Comparison of ENCODE assay signal across 7 mouse cellular contexts in genomic region chr3:82725546-82725945, GRCm38 (mm10).
DNase-seq lines count a peak whose midpoint lies in the region; ATAC-seq and TF ChIP-seq lines count a peak whose summit lies in the region.

No protein-coding gene starts in this region.

- ATAC-seq in forebrain, embryonic 11.5 days (replicated peaks; ENCODE audit: low FRiP score), result peak; percentile 30

- H3K4me3 ChIP-seq in C2C12 (ENCODE audit: insufficient read depth, poor library complexity, severe bottlenecking), result no peak overlapping the region
- no peak overlapping the region for H3K4me3 ChIP-seq in forebrain, embryonic 11.5 days (ENCODE audit: low read depth, low read length)

- H3ac ChIP-seq in C2C12 (ENCODE audit: control insufficient read depth, insufficient read length, low read depth), result no peak overlapping the region

- no peaks in the 10 kb centered on the region for H3K9me3 ChIP-seq in forebrain, embryonic 11.5 days (ENCODE audit: control insufficient read depth, low read length)

- no peak overlapping the region for H3K27ac ChIP-seq in forebrain, embryonic 11.5 days (ENCODE audit: low read depth, low read length)

- TF ChIP-seq CTCF in C2C12 (IDR thresholded peaks at IDR 0.05; ENCODE audit: control insufficient read depth, insufficient read depth, insufficient read length), result peak; percentile 52

- no peaks in the 10 kb centered on the region for H3K4me1 ChIP-seq in forebrain, embryonic 11.5 days (replicated peaks; ENCODE audit: control insufficient read depth, insufficient read depth, low read length)

- no peaks in the 10 kb centered on the region for H3K79me3 ChIP-seq in C2C12 (ENCODE audit: low read depth)

- peak; percentile 39 for DNase-seq in 416B (ENCODE audit: low read depth)
- peak; percentile 40 for DNase-seq in brain, adult 2 months (ENCODE audit: low read depth, low spot score)
- peak; percentile 80 for DNase-seq in forebrain, embryonic 11.5 days (ENCODE audit: low spot score)
- peak; percentile 75 to 79 for DNase-seq in kidney, postnatal 4 days
- DNase-seq in lung, postnatal 36 days, result peak; percentile 28
- peak; percentile 2 for DNase-seq in splenic B cell, adult 2 months (ENCODE audit: low read depth, low spot score)

- 31% methylated on average over 3 of the region's 3 CpGs for WGBS in forebrain, embryonic 11.5 days

- no peaks in the 10 kb centered on the region for H3K36me3 ChIP-seq in C2C12 (ENCODE audit: control insufficient read depth, insufficient read depth)
- no peaks in the 10 kb centered on the region for H3K36me3 ChIP-seq in forebrain, embryonic 11.5 days (ENCODE audit: control insufficient read depth, insufficient read depth, low read length)
- H3K36me3 ChIP-seq in splenic B cell, adult 2 months (ENCODE audit: control insufficient read depth, insufficient read depth, low read length, poor library complexity, severe bottlenecking), result no peaks in the 10 kb centered on the region

- H3K79me2 ChIP-seq in C2C12 (ENCODE audit: control insufficient read depth, insufficient read depth), result no peaks in the 10 kb centered on the region

- H3K4me2 ChIP-seq in forebrain, embryonic 11.5 days (ENCODE audit: low read depth, low read length, severe bottlenecking), result no peak overlapping the region

- no peaks in the 10 kb centered on the region for H3K27me3 ChIP-seq in C2C12 (ENCODE audit: control insufficient read depth, insufficient read depth, insufficient read length)
- no peaks in the 10 kb centered on the region for H3K27me3 ChIP-seq in forebrain, embryonic 11.5 days (ENCODE audit: control insufficient read depth, insufficient read depth, low read length)
- no peaks in the 10 kb centered on the region for H3K27me3 ChIP-seq in splenic B cell, adult 2 months (ENCODE audit: control insufficient read depth, insufficient read depth, low read length, poor library complexity, severe bottlenecking)

- no peak overlapping the region for H3K9ac ChIP-seq in forebrain, embryonic 11.5 days (ENCODE audit: low read length)

TF ChIP-seq in C2C12, 6 proteins besides CTCF, POLR2A, EP300 and RAD21:
- no peak for TF ChIP-seq MYOD1 (IDR thresholded peaks at IDR 0.05; ENCODE audit: control insufficient read depth, insufficient read length, low read depth)
- no peak for TF ChIP-seq MAX (IDR thresholded peaks at IDR 0.05)
- TF ChIP-seq CEBPB (IDR thresholded peaks at IDR 0.05; ENCODE audit: low read depth), result no peak
- TF ChIP-seq FOSL1 (IDR thresholded peaks at IDR 0.05; ENCODE audit: insufficient read depth, low read length, poor library complexity, severe bottlenecking), result no peak
- no peak for TF ChIP-seq USF1 (IDR thresholded peaks at IDR 0.05; ENCODE audit: low read depth)
- TF ChIP-seq MYOG (IDR thresholded peaks at IDR 0.05; ENCODE audit: control insufficient read depth, extremely low read depth, insufficient read length), result no peak
TF ChIP-seq in C2C12: peak in this region for 0.

Comparison
In these comparisons a context has a peak if more than half of its experiments do, and no peak if none do; other contexts are left out.
1. DNase-seq: peak in every context shown above with its lines; median percentile 80 in forebrain, embryonic 11.5 days; 77 in kidney, postnatal 4 days; 40 in brain, adult 2 months; 39 in 416B; 28 in lung, postnatal 36 days; 2 in splenic B cell, adult 2 months.